Mouse (Mus musculus): ENCODE measurements around the gene Mbd3. TPM values are rescaled to one million over a fixed set of nuclear protein-coding genes. Genes with fewer than 3 reads are reported as not detected.
A peak's percentile ranks its signal among the peaks of the same experiment; 100 is the strongest.

Gene Mbd3
- total RNA-seq, 2 experiments from 2014 or later = 134 to 138 TPM

- intact Hi-C loops (cut with DNase I) = no loop called here
- peak; percentile 97 to 99 for DNase-seq (ENCODE audit: low spot score in 2 of 2)
Measured at GRCm38 (mm10) chr10:80398719-80399190, 595 bp downstream of the Mbd3 start.

- DNase-seq (ENCODE audit: low spot score in 2 of 2) = no peak
- intact Hi-C loops (cut with DNase I) = no loop called here
Measured at GRCm38 (mm10) chr10:80398174-80398535, 1.2 kb downstream of the Mbd3 start.

GRCm38 (mm10) chr10:80397524-80398173, 1.7 kb downstream of the Mbd3 start:
- no peak for DNase-seq (ENCODE audit: low spot score in 2 of 2)
- intact Hi-C loops (cut with DNase I) = no loop called here

- intact Hi-C loops (cut with DNase I) = no loop called here
- no peak for DNase-seq (ENCODE audit: low spot score in 2 of 2)
Measured at GRCm38 (mm10) chr10:80396822-80397523, 2.4 kb downstream of the Mbd3 start.

GRCm38 (mm10) chr10:80395025-80395627, 4.2 kb downstream of the Mbd3 start:
- intact Hi-C loops (cut with DNase I) = no loop called here

GRCm38 (mm10) chr10:80392687-80393086, 6.7 kb downstream of the Mbd3 start:
- intact Hi-C loops (cut with DNase I) = no loop called here
- DNase-seq (ENCODE audit: low spot score in 2 of 2) = no peak

More at GRCm38 (mm10) chr10:80395025-80395627, 4.2 kb downstream of the Mbd3 start:
- DNase-seq (ENCODE audit: low spot score in 2 of 2) = no peak

GRCm38 (mm10) chr10:80390697-80391096, 8.7 kb downstream of the Mbd3 start:
- intact Hi-C loops (cut with DNase I) = no loop called here
- no peak for DNase-seq (ENCODE audit: low spot score in 2 of 2)

- no peak for DNase-seq (ENCODE audit: low spot score in 2 of 2)
- intact Hi-C loops (cut with DNase I) = no loop called here
Measured at GRCm38 (mm10) chr10:80389185-80389708, 10.1 kb downstream of the Mbd3 start.

GRCm38 (mm10) chr10:80388731-80389130, 10.6 kb downstream of the Mbd3 start:
- DNase-seq (ENCODE audit: low spot score in 2 of 2) = no peak
- intact Hi-C loops (cut with DNase I) = no loop called here

- DNase-seq (ENCODE audit: low spot score in 2 of 2) = peak; percentile 82 to 91
- intact Hi-C loops (cut with DNase I) = no loop called here
Measured at GRCm38 (mm10) chr10:80387522-80387959, 11.8 kb downstream of the Mbd3 start, which contains the start of gene Mex3d. TSS of gene Mex3d (minus strand) at chr10:80387659.

GRCm38 (mm10) chr10:80386735-80387471, 12.4 kb downstream of the Mbd3 start:
- DNase-seq (ENCODE audit: low spot score in 2 of 2) = no peak
- intact Hi-C loops (cut with DNase I) = no loop called here

GRCm38 (mm10) chr10:80385811-80386734, 13.3 kb downstream of the Mbd3 start:
- intact Hi-C loops (cut with DNase I) = no loop called here

GRCm38 (mm10) chr10:80385310-80385709, 14.0 kb downstream of the Mbd3 start:
- intact Hi-C loops (cut with DNase I) = no loop called here
- DNase-seq (ENCODE audit: low spot score in 2 of 2) = no peak

More at GRCm38 (mm10) chr10:80385811-80386734, 13.3 kb downstream of the Mbd3 start:
- no peak for DNase-seq (ENCODE audit: low spot score in 2 of 2)

GRCm38 (mm10) chr10:80384709-80385108, 14.6 kb downstream of the Mbd3 start:
- intact Hi-C loops (cut with DNase I) = no loop called here
- no peak for DNase-seq (ENCODE audit: low spot score in 2 of 2)

GRCm38 (mm10) chr10:80384115-80384639, 15.2 kb downstream of the Mbd3 start:
- no peak for DNase-seq (ENCODE audit: low spot score in 2 of 2)
- intact Hi-C loops (cut with DNase I) = no loop called here

- DNase-seq (ENCODE audit: low spot score in 2 of 2) = no peak
- intact Hi-C loops (cut with DNase I) = no loop called here
Measured at GRCm38 (mm10) chr10:80383431-80383830, 15.9 kb downstream of the Mbd3 start.

GRCm38 (mm10) chr10:80382641-80383365, 16.5 kb downstream of the Mbd3 start:
- intact Hi-C loops (cut with DNase I) = no loop called here
- DNase-seq (ENCODE audit: low spot score in 2 of 2) = no peak

GRCm38 (mm10) chr10:80377716-80378115, 21.6 kb downstream of the Mbd3 start:
- DNase-seq (ENCODE audit: low spot score in 2 of 2) = no peak
- intact Hi-C loops (cut with DNase I) = loop anchor here (10.0 kb wide), 1 partner anchor 203 kb away; the partner anchor contains the start of genes 1600002K03Rik and Efna2

All from left cerebral cortex, postnatal 25 days (tissue).